Mouse (Mus musculus): ENCODE data around the gene Armcx1.
"Not testable (repeated sequence)": the region's sequence is repeated elsewhere in the genome, so short reads cannot be mapped to it uniquely, and the experiment has no call there.

Armcx1 gene

GRCm38 (mm10) chrX:134757293-134757995 lies 39.7 kb downstream of the Armcx1 start:
- no peak for DNase-seq (ENCODE audit: low read depth, low spot score)

- DNase-seq (ENCODE audit: low read depth, low spot score): not testable (repeated sequence)
Measured at GRCm38 (mm10) chrX:134763428-134764198, 45.9 kb downstream of the Armcx1 start.
